Mouse (Mus musculus) adrenal gland, postnatal 10 days (tissue): ENCODE data around the gene Neurl1b. TPM values are rescaled to one million over a fixed set of nuclear protein-coding genes. Genes with fewer than 3 reads are reported as not detected.

ENCODE experiments used
- DNase-seq: peaks from one replicate; pipeline ENCODE4 v3.0.0; 2021; ENCODE audit warnings: mixed read lengths
- long read RNA-seq, 2 experiments: library from polyadenylated mRNA; stranded (forward); transcript quantifications; one replicate each; pipeline ENCODE4 v2.0.0; 2021
- total RNA-seq, 2 experiments: library from RNA; stranded (reverse); gene quantifications; 2 replicates each; pipeline ENCODE4 v1.2.3; 2021

Neurl1b gene
- 10 to 100 TPM; 43.6 to 44.0 TPM for total RNA-seq
- long read RNA-seq, experiment 1, partial matches to known transcripts = 0 of 15 reads
- long read RNA-seq, experiment 1, other reads (novel, unspliced or antisense) = 15 of 15 reads
- long read RNA-seq, experiment 2, partial matches to known transcripts = 0 of 6 reads
- long read RNA-seq, experiment 2, other reads (novel, unspliced or antisense) = 6 of 6 reads

GRCm38 (mm10) chr17:26414523-26415354 lies at the start of gene Neurl1b:
Gene Neurl1b, plus strand, starts transcription at chr17:26414829.
- DNase-seq = peak; percentile 83

- no peak for DNase-seq
Measured at GRCm38 (mm10) chr17:26366792-26367191, 47.8 kb upstream of the Neurl1b start.

- peak; percentile 85 for DNase-seq
Measured at GRCm38 (mm10) chr17:26368336-26368992, 46.2 kb upstream of the Neurl1b start.

- peak; percentile 70 for DNase-seq
Measured at GRCm38 (mm10) chr17:26370521-26371245, 43.9 kb upstream of the Neurl1b start.

- DNase-seq = no peak
Measured at GRCm38 (mm10) chr17:26371246-26371535, 43.4 kb upstream of the Neurl1b start.

- DNase-seq = no peak
Measured at GRCm38 (mm10) chr17:26373211-26373610, 41.4 kb upstream of the Neurl1b start.

GRCm38 (mm10) chr17:26376416-26376815 lies 38.2 kb upstream of the Neurl1b start:
- DNase-seq = no peak

- no peak for DNase-seq
Measured at GRCm38 (mm10) chr17:26376994-26377744, 37.5 kb upstream of the Neurl1b start.

GRCm38 (mm10) chr17:26380280-26380985 lies 34.2 kb upstream of the Neurl1b start:
- no peak for DNase-seq

GRCm38 (mm10) chr17:26380986-26381446 lies 33.6 kb upstream of the Neurl1b start:
- DNase-seq = no peak

- DNase-seq = no peak
Measured at GRCm38 (mm10) chr17:26381613-26382012, 33.0 kb upstream of the Neurl1b start.

GRCm38 (mm10) chr17:26382176-26382575 lies 32.5 kb upstream of the Neurl1b start:
- DNase-seq = peak; percentile 56

GRCm38 (mm10) chr17:26382687-26383086 lies 31.9 kb upstream of the Neurl1b start:
- DNase-seq = no peak

- DNase-seq = no peak
Measured at GRCm38 (mm10) chr17:26384111-26384510, 30.5 kb upstream of the Neurl1b start.

- no peak for DNase-seq
Measured at GRCm38 (mm10) chr17:26385252-26386130, 29.1 kb upstream of the Neurl1b start.

GRCm38 (mm10) chr17:26386131-26386481 lies 28.5 kb upstream of the Neurl1b start:
- DNase-seq = no peak

GRCm38 (mm10) chr17:26388106-26388505 lies 26.5 kb upstream of the Neurl1b start:
- DNase-seq = no peak

GRCm38 (mm10) chr17:26389241-26389640 lies 25.4 kb upstream of the Neurl1b start:
- DNase-seq = peak; percentile 59

GRCm38 (mm10) chr17:26390666-26391065 lies 24.0 kb upstream of the Neurl1b start:
- no peak for DNase-seq

GRCm38 (mm10) chr17:26392355-26392754 lies 22.3 kb upstream of the Neurl1b start:
- DNase-seq = no peak
